Mouse (Mus musculus) megakaryocyte, embryonic 14.5 days (primary cell): ENCODE measurements around the gene Lcn11. TPM values are rescaled to one million over a fixed set of nuclear protein-coding genes. Genes with fewer than 3 reads are reported as not detected.
A peak's percentile ranks its signal among the peaks of the same experiment; 100 is the strongest.

Experiments
- H3K27me3 ChIP-seq: replicated peaks from 2 replicates; pipeline ENCODE3; 2012; ENCODE audit warnings: inconsistent platforms
- H3K36me3 ChIP-seq: replicated peaks from 2 replicates; pipeline ENCODE3; 2012; ENCODE audit warnings: low read length, inconsistent platforms, mixed read lengths
- H3K4me1 ChIP-seq: 2 replicates; pipeline ENCODE4 v1.6.1; 2012; ENCODE audit warnings: inconsistent platforms
- H3K4me3 ChIP-seq: replicated peaks from 2 replicates; pipeline ENCODE3; 2012; ENCODE audit warnings: moderate library complexity, mild to moderate bottlenecking, inconsistent platforms
- H3K9me3 ChIP-seq: 2 replicates; pipeline ENCODE4 v1.6.1; 2012; ENCODE audit warnings: inconsistent platforms
- FLI1 ChIP-seq: IDR thresholded peaks from 2 replicates; pipeline ENCODE4 v1.6.1; 2012; ENCODE audit warnings: low read length, inconsistent platforms, mixed read lengths
- GATA1 ChIP-seq: IDR thresholded peaks from 3 replicates; pipeline ENCODE4 v1.6.1; 2012; ENCODE audit warnings: mixed read lengths, low read length, inconsistent platforms, borderline replicate concordance
- polyA plus RNA-seq: library from polyadenylated mRNA; stranded (reverse); fragments of >175 nt; gene quantifications from 2 replicates; pipeline ENCODE4 v1.2.3, GENCODE M21; 2012; ENCODE audit warnings: low replicate concordance; ENCODE audit not compliant: insufficient read depth

Gene Lcn11
- polyA plus RNA-seq, 1 experiment = not detected

DNA sequence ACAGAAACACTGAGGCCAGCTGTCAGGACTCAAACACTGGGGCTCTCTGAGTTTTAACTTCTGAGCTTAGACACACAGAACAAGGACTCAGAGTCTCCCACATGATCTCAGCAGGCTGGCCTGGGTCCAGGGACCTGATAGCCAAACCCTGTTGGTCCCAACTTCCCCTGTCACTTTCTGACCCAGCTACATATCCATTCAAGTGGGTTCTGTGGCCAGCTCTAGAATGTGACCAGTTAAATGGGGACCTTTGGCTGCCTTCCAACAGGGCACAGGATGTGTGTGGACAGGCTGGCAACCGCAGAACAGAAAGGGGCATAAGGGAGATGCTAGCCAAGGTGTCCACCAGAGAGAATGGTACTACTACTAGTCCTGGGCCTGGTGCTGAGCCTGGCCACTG, 46.0 kb downstream of the Lcn11 start, which contains the start of gene Lcn9:
Gene Lcn9 (plus strand): TSS at position 348 of the 400 bp plus-strand sequence.
- TF ChIP-seq GATA1 (no peak), FLI1 (no peak)

GRCm38 (mm10) chr2:25824751-25825150, 47.9 kb downstream of the Lcn11 start:
- Histone ChIP-seq H3K36me3 (no peaks in the 10 kb centered on the region), H3K9me3 (peaks cover 18% of the 10 kb centered on the region), H3K4me1 (peaks cover 56% of the 10 kb centered on the region), H3K4me3 (no peak overlapping the region), H3K27me3 (peaks cover 57% of the 10 kb centered on the region)
- no peak for TF ChIP-seq GATA1
- no peak for TF ChIP-seq FLI1

More for the DNA sequence above, 46.0 kb downstream of the Lcn11 start, which contains the start of gene Lcn9:
- Histone ChIP-seq H3K9me3 (peaks cover 30% of the 10 kb centered on the region), H3K27me3 (peaks cover 69% of the 10 kb centered on the region), H3K4me1 (peaks cover 43% of the 10 kb centered on the region), H3K4me3 (no peak within 1 kb of the TSS), H3K36me3 (no peaks in the 10 kb centered on the region)

DNA sequence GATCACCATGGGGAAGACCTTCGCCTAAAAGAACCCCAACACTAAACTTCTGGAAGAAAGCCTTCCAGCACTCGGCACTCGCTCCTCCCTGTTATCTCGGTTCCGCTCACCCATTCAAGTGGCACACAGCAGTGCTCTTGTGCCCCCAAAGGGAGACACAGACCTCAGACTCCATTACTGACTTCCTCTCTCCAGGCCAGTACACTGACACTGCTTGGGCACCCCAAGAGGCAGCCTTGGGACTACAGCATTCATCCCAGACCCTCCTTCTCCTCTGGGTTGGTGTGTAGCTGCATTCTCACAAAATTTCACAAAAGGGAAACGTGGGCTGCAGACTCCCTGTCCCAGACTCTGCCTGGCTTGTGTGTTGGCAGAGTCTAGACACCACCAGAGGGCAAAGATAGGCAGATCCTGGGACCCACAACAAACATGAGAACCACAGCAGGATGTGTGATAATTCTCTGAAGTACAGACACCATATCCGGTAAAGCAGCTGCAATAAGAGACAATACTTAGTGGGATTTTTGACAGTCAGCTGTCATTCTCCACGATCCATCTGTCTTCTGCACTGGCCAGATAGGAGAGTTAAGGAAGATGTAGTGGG, 51.6 kb downstream of the Lcn11 start:
- no peak for TF ChIP-seq FLI1
- TF ChIP-seq GATA1 = no peak

More for the DNA sequence above, 51.6 kb downstream of the Lcn11 start:
- peaks cover 42% of the 10 kb centered on the region for H3K27me3 ChIP-seq
- H3K4me1 ChIP-seq = peaks cover 63% of the 10 kb centered on the region
- H3K36me3 ChIP-seq = no peaks in the 10 kb centered on the region
- H3K9me3 ChIP-seq = no peaks in the 10 kb centered on the region
- peak overlapping the region; percentile 44 for H3K4me3 ChIP-seq

Other genes starting within 250 kb of the Lcn11 start
- gene Traf2, start 230.1 kb upstream of the Lcn11 start, polyA plus RNA-seq = 0.78 and 7.0 TPM in 2 replicates
- 316 and 1,404 TPM in 2 replicates for gene Edf1, start 219.2 kb upstream of the Lcn11 start, polyA plus RNA-seq
- 0.75 TPM in 1 of 2 replicates, not detected in the other for gene Mamdc4, start 202.2 kb upstream of the Lcn11 start, polyA plus RNA-seq
- gene Phpt1, start 201.8 kb upstream of the Lcn11 start, polyA plus RNA-seq = 4.7 TPM in 1 of 2 replicates, not detected in the other
- gene Ajm1, start 195.3 kb upstream of the Lcn11 start, polyA plus RNA-seq = 0.44 and 0.85 TPM in 2 replicates
- gene Rabl6, start 168.5 kb upstream of the Lcn11 start, polyA plus RNA-seq = 36.6 and 58.2 TPM in 2 replicates
- gene Ccdc183, start 159.3 kb upstream of the Lcn11 start, polyA plus RNA-seq = 0.15 TPM in 1 of 2 replicates, not detected in the other
- gene Tmem141, start 155.0 kb upstream of the Lcn11 start, polyA plus RNA-seq = 0.94 TPM in 1 of 2 replicates, not detected in the other
- 0.49 TPM in 1 of 2 replicates, not detected in the other for gene Fcna, start 149.0 kb upstream of the Lcn11 start, polyA plus RNA-seq
- gene Lcn8, start 123.9 kb upstream of the Lcn11 start, polyA plus RNA-seq = not detected in 2 replicates
- not detected in 2 replicates for gene Lcn5, start 119.1 kb upstream of the Lcn11 start, polyA plus RNA-seq
- not detected in 2 replicates for gene Lcn6, start 100.2 kb upstream of the Lcn11 start, polyA plus RNA-seq
- gene Lcn10, start 94.3 kb upstream of the Lcn11 start, polyA plus RNA-seq = not detected in 2 replicates
- not detected in 2 replicates for gene Obp2a, start 77.0 kb upstream of the Lcn11 start, polyA plus RNA-seq
- 55.7 and 68.2 TPM in 2 replicates for gene Bmyc, start 70.3 kb upstream of the Lcn11 start, polyA plus RNA-seq
- gene Obp2b, start 40.0 kb upstream of the Lcn11 start, polyA plus RNA-seq = not detected in 2 replicates
- gene Lcn3, start 11.4 kb upstream of the Lcn11 start, polyA plus RNA-seq = not detected in 2 replicates
- gene Gm13539, start 5.2 kb downstream of the Lcn11 start, polyA plus RNA-seq = not detected in 2 replicates
- not detected in 2 replicates for gene Glt6d1, start 38.8 kb downstream of the Lcn11 start, polyA plus RNA-seq
- gene Lcn9, start 46.1 kb downstream of the Lcn11 start, polyA plus RNA-seq = not detected in 2 replicates
- gene Sohlh1, start 70.2 kb downstream of the Lcn11 start, polyA plus RNA-seq = not detected in 2 replicates
- gene Kcnt1, start 86.7 kb downstream of the Lcn11 start, polyA plus RNA-seq = not detected in 2 replicates
- 3.2 and 4.7 TPM in 2 replicates for gene Camsap1, start 206.3 kb downstream of the Lcn11 start, polyA plus RNA-seq
- 9.0 and 55.5 TPM in 2 replicates for gene Ubac1, start 244.7 kb downstream of the Lcn11 start, polyA plus RNA-seq